Mouse (Mus musculus) cortical plate, adult 2 months (tissue): ENCODE data around the gene Ypel4.

Source experiments
- CTCF ChIP-seq: fragments of 200-500 bp; IDR thresholded peaks from 2 replicates; pipeline ENCODE4 v1.5.1; 2011; ENCODE audit warnings: mild to moderate bottlenecking, control low read depth, low read length; ENCODE audit not compliant: insufficient read depth; ENCODE audit errors: extremely low read depth
- POLR2A ChIP-seq: fragments of 200-500 bp; IDR thresholded peaks from 2 replicates; pipeline ENCODE4 v1.6.1; 2011; ENCODE audit warnings: mild to moderate bottlenecking, low read length, control low read depth; ENCODE audit not compliant: insufficient read depth; ENCODE audit errors: extremely low read depth

- TF ChIP-seq CTCF = no peak
- no peak for TF ChIP-seq POLR2A
These were observed 3.6 kb downstream of the Ypel4 start for GRCm38 (mm10) chr2:84737451-84737925.
